Mouse (Mus musculus): Measurements from ENCODE around the gene Ntm.

DNA sequence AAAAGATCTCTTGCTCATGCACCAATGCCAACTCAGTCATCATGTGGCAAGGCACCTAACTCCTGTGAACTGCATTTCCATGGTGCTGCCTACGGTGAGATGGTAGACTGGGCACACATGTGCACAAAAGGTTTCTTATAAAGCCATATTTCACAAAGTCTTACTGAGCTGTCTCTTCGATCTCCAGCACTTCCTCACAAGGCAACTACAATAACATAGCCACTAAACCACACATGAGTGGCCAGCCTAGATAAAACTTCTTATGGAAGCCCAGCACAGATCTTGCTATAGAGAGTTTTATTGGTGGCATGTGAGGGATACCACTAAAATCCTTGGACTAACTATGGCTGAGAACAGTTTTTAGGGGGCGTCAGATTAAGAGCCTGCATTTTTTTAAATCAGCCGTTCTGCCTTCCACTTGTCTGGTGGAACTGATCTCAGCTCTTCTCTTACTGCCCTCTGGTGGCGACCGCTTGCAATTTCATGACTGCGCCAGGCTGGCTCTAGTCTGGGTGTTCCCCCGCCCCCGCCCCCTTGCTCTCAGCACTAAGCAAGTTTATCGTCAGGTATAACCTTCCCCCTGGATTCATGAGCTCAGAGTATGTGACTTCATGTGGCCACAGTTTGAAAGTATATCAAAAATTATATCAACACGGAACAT is 319.8 kb downstream of the Ntm start:
- TF ChIP-seq CTCF (IDR thresholded peaks at IDR 0.05 in 2 of 3, conservative IDR thresholded peaks at IDR 0.05 in 1 of 3; ENCODE audit: control insufficient read depth in 1 of 3, insufficient read depth in 1 of 3, low read depth in 2 of 3, low read length in 3 of 3, poor library complexity in 1 of 3, severe bottlenecking in 1 of 3) (peak; percentile 34 to 67 (median 39)), MAFK (IDR thresholded peaks at IDR 0.05; ENCODE audit: borderline replicate concordance, low read depth, low read length) (no peak), MAZ (IDR thresholded peaks at IDR 0.05; ENCODE audit: low read depth, low read length) (no peak), E2F4 (IDR thresholded peaks at IDR 0.05; ENCODE audit: borderline replicate concordance, low read depth, low read length) (no peak), TBP (IDR thresholded peaks at IDR 0.05; ENCODE audit: low read depth, low read length) (no peak), POLR2A (IDR thresholded peaks at IDR 0.05; ENCODE audit: control insufficient read depth in 1 of 2, insufficient read depth in 1 of 2, low read depth in 1 of 2, low read length in 2 of 2, poor library complexity in 1 of 2) (no peak), GATA1 (IDR thresholded peaks at IDR 0.05; ENCODE audit: low read depth, low read length) (no peak), USF1 (IDR thresholded peaks at IDR 0.05; ENCODE audit: low read depth, low read length) (no peak), RAD21 (IDR thresholded peaks at IDR 0.05; ENCODE audit: low read depth, low read length) (no peak; the same call in 1 of the 2 replicates), USF2 (IDR thresholded peaks at IDR 0.05; ENCODE audit: borderline replicate concordance in 1 of 2, insufficient read depth in 1 of 2, low read depth in 1 of 2, low read length in 2 of 2) (no peak), NRF1 (IDR thresholded peaks at IDR 0.05; ENCODE audit: insufficient read depth, low read depth, low read length, poor library complexity, severe bottlenecking) (no peak), EP300 (IDR thresholded peaks at IDR 0.05; ENCODE audit: low read depth in 1 of 2, low read length in 2 of 2) (no peak), CHD2 (IDR thresholded peaks at IDR 0.05; ENCODE audit: low read length) (no peak)

Measured in MEL (cell line).